Mouse (Mus musculus) duodenum, adult 2 months (tissue): Measurements from ENCODE around the gene Lmtk3. TPM values are rescaled to one million over a fixed set of nuclear protein-coding genes. Genes with fewer than 3 reads are reported as not detected.

Experiments used
- polyA plus RNA-seq: library from polyadenylated mRNA; depleted of rRNA; stranded (reverse); fragments of >200 nt; gene quantifications from 2 replicates; pipeline ENCODE4 v1.2.3, GENCODE M21; 2012; ENCODE audit warnings: low replicate concordance; rRNA removed

Lmtk3 gene
- 1.4 and 5.4 TPM in 2 replicates for polyA plus RNA-seq

DNA sequence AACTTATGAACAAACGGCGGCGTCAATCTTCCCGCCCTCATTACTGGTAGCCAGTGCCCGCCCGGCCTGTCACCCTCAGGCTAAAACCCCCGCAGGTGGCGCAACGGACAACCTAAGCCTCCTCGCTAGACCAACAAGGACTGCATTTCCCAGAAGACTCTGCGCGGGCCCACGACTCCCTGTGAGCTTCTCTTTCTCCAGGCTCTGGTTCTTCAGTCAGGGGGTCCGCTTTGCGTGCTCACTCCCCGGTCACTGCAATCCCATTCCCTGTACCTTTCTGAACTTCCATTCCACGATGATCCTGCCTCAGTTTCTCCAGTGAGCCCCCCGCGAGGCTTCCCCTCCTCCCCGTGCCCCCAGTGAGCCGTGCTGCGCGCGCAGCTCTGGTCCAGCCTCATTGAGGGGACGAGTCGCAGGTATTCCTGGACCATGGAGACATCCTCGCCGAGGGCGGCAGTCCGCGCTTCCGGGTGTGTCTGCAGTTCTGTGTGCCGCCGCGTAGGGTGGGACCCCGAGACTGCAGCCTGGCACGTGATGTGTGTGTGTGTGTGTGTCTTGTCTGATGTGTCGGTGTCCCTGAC, at the start of gene Lmtk3:
TSS of gene Lmtk3 (plus strand) at position 228 of the 581 bp plus-strand sequence.

DNA sequence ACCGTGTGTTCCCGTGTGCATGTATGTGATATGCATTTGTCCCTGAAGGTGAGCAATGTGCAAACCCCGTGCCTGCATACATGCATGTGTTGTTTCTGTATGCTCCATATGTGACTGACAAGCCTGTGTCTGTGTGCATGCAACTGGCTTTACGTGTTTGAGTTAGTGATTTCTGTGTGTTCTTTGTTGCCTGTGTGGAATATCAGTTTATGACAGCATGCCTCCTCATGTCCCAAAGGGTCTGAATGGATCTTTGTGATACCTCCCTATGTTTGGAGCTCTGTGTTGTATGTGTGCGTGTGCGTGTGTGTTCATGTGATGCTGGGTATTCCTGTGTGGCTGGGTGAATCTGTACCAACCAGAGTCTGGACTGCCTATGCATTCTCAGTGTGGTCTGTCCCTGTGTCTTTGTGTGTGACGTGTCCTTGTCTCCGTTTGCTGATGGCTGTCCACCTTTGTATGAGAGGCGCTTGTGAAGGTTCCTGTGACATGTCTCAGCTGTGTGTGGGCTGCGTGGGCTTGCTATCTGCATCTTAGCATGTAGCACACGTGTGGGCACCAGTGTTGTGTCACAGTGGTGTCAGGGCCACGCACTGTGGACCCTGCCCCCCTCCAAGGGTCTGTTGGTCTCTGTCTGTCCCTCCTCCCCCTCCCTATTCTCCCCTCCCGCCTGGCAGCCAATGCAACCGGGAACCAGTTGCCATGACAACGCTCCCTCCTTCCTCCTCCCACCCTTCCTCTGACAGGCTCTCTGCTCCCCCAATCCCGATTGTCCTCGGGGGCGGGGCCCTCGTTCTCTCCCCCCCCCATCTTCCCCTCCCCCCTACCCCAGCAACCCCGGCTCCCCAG, 1.2 kb downstream of the Lmtk3 start, which contains the start of gene Sult2b1:
TSS of gene Sult2b1 (minus strand) at position 146 of the 849 bp plus-strand sequence.

DNA sequence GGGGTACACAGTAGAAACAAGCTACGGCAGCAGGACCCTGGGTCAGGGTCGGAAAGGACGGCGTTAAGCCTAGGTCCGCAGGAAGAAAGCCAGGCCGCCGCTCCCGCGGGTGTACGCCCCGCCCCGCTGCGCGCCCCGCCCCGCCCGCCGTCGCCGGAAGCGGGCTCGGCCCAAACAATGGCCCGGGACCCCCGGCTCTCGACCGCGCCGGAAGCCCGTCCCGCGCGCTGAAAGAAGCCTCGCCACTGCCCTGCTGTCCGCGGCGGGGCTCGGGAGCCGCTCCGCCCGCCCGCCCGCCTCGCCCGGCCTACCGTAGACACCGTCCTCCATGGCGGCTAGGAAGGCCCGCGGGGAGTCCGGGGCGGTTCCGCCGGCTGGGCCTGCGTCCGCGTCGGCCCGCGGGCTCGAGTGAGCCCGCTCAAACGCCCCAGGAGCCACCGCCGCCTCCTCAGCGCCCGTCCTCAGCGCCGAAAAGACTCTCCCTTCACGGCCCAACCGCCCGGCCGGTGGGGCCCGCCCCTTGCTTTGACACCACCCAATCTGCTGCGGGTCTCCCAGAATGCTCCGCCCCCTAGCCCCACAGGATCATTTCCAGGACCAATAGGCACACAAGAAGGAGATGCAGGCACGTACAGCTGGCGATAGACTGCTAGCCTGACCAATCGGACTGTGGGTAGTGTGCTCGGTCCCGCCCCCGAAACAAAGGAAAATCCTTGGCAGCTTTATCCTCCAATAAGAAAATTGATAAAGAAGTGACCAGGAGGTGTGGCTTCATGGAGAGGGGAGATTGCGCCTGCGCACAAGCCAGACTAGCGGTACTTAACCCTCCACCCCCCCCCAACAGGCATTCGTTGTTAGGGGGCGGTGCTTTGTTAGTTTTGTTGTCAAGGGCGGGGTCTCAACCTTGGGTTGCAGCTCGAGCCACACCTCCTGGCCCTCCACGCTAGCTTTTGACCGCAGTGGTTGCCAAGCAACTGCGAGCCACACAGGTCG, 30.5 kb downstream of the Lmtk3 start, which contains the start of gene Cyth2:
TSS of gene Cyth2 (minus strand) at position 795 of the 993 bp plus-strand sequence.

DNA sequence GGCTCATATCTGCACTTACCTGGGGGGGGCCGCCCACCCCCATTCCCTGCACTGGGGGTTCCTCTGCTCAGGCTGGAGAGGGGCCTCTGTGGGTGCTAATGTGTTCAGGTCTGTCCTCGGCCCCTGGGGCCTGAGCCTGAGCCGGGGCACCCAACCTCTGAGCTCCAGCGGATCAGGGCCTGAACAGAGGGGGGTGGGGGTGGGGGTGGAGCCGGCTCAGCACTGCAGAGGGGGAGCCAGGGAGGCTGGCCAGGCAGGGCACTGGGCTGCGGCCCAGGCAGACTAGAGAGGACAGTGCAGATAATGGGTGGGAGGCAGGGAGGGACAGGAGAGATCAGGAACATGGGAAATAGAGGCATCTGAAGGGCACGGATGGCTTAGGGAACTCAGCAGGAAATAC, 41.1 kb downstream of the Lmtk3 start, which contains the start of gene Kcnj14:
TSS of gene Kcnj14 (minus strand) at position 185 of the 400 bp plus-strand sequence.

DNA sequence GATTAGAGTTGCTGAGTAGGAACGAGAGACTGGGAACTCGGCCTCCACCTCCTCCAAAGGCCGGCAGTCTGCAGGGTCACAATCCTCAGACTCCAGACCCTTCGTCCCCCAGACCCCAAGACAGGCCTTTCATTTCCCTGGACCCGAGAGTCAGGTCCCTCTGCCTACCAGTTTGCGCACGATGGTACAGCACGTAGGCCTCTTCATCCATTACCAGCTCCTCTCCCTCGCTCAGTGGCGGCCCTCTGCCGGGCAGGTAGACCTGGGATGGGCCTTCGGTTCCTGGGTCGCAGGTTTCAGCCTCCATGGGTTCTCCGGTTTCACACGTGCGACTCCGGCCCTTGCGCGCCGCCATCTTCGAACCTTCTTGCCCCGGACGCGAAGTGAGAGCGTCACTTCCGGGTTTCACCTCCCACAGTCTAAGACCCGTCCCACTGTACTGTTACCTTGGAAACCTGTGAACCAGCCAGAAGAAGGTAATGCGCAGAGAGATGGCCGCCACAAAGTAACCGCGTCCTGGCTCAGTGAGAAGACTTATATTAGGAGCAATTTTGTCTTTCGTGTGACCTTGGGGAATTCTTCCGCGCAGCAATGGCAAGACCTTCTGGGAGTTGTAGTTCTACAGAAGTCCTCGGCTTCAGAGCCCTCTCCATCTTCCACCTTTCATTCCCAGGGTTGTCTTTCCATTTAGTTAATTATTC, 47.0 kb downstream of the Lmtk3 start, which contains the start of gene Grwd1:
TSS of gene Grwd1 (minus strand) at position 518 of the 701 bp plus-strand sequence.

Other genes with a start within 250 kb of the Lmtk3 start
- 0.63 and 0.78 TPM in 2 replicates for gene Hsd17b14, start 228.8 kb upstream of the Lmtk3 start, polyA plus RNA-seq
- 31.0 and 41.9 TPM in 2 replicates for gene Bcat2, start 213.6 kb upstream of the Lmtk3 start, polyA plus RNA-seq
- gene Fgf21, start 168.2 kb upstream of the Lmtk3 start, polyA plus RNA-seq: 2.2 TPM in 1 of 2 replicates, not detected in the other
- 0.47 and 1.1 TPM in 2 replicates for gene Fut1, start 166.4 kb upstream of the Lmtk3 start, polyA plus RNA-seq
- 0.25 and 0.43 TPM in 2 replicates for gene Izumo1, start 161.9 kb upstream of the Lmtk3 start, polyA plus RNA-seq
- 8.4 and 11.8 TPM in 2 replicates for gene Rasip1, start 156.2 kb upstream of the Lmtk3 start, polyA plus RNA-seq
- gene Mamstr, start 143.8 kb upstream of the Lmtk3 start, polyA plus RNA-seq: 1.1 and 2.0 TPM in 2 replicates
- gene Fut2, start 117.3 kb upstream of the Lmtk3 start, polyA plus RNA-seq: 0.25 and 20.6 TPM in 2 replicates
- gene Ntn5, start 99.7 kb upstream of the Lmtk3 start, polyA plus RNA-seq: 0.15 and 0.25 TPM in 2 replicates
- 0.08 and 0.23 TPM in 2 replicates for gene Sec1, start 89.3 kb upstream of the Lmtk3 start, polyA plus RNA-seq
- gene Car11, start 83.9 kb upstream of the Lmtk3 start, polyA plus RNA-seq: 1.8 and 5.9 TPM in 2 replicates
- gene Dbp, start 78.7 kb upstream of the Lmtk3 start, polyA plus RNA-seq: 13.9 and 52.0 TPM in 2 replicates
- gene Rpl18, start 68.3 kb upstream of the Lmtk3 start, polyA plus RNA-seq: 1,256 and 1,945 TPM in 2 replicates
- gene Sphk2, start 65.7 kb upstream of the Lmtk3 start, polyA plus RNA-seq: 176 and 286 TPM in 2 replicates
- 97.0 and 162 TPM in 2 replicates for gene Fam83e, start 62.5 kb upstream of the Lmtk3 start, polyA plus RNA-seq
- 0.63 TPM in 1 of 2 replicates, not detected in the other for gene Spaca4, start 57.9 kb upstream of the Lmtk3 start, polyA plus RNA-seq
- gene Sult2b1, start 931 bp downstream of the Lmtk3 start, polyA plus RNA-seq: 111 and 403 TPM in 2 replicates
- 68.2 and 124 TPM in 2 replicates for gene Cyth2, start 30.8 kb downstream of the Lmtk3 start, polyA plus RNA-seq
- 0.08 TPM in 2 replicates for gene Kcnj14, start 41.0 kb downstream of the Lmtk3 start, polyA plus RNA-seq
- 12.1 and 13.8 TPM in 2 replicates for gene Grwd1, start 47.2 kb downstream of the Lmtk3 start, polyA plus RNA-seq
- 305 and 397 TPM in 2 replicates for gene Kdelr1, start 89.0 kb downstream of the Lmtk3 start, polyA plus RNA-seq
- gene Grin2d, start 94.6 kb downstream of the Lmtk3 start, polyA plus RNA-seq: 9.6 and 14.4 TPM in 2 replicates
- 0.14 and 0.53 TPM in 2 replicates for gene Syngr4, start 113.0 kb downstream of the Lmtk3 start, polyA plus RNA-seq
- gene Tmem143, start 113.2 kb downstream of the Lmtk3 start, polyA plus RNA-seq: 73.2 and 97.3 TPM in 2 replicates
- gene Emp3, start 137.7 kb downstream of the Lmtk3 start, polyA plus RNA-seq: 61.3 and 62.2 TPM in 2 replicates
- 10.6 and 24.0 TPM in 2 replicates for gene Ccdc114, start 140.3 kb downstream of the Lmtk3 start, polyA plus RNA-seq
- 11.8 and 26.8 TPM in 2 replicates for gene Abcc6, start 246.6 kb downstream of the Lmtk3 start, polyA plus RNA-seq
- gene Nomo1, start 250.0 kb downstream of the Lmtk3 start, polyA plus RNA-seq: 46.2 and 54.6 TPM in 2 replicates